12 mouse cellular contexts compared by ENCODE assay signal in genomic region chr4:118548130-118548480, GRCm38 (mm10). TPM values are rescaled to one million over a fixed set of nuclear protein-coding genes. Genes with fewer than 3 reads are reported as not detected.
DNase-seq lines count a peak whose midpoint lies in the region; ATAC-seq and TF ChIP-seq lines count a peak whose summit lies in the region.
"Not testable (repeated sequence)": the region's sequence is repeated elsewhere in the genome, so short reads cannot be mapped to it uniquely, and the experiment has no call there.
"Had no signal": no experiment of that assay in that cellular context is flagged by ENCODE, and none has a peak within 500 bp of the region (broad histone marks: within the 10 kb centered on the region; RNA-seq: fewer than 3 reads in every experiment).

No protein-coding gene starts in this region.

- H3K36me3 ChIP-seq in MEL (ENCODE audit: control insufficient read depth in 1 of 2, insufficient read depth in 2 of 2, low read length in 2 of 2); embryonic facial prominence, embryonic 11.5 days (replicated peaks; ENCODE audit: control insufficient read depth, insufficient read depth, low read depth, low read length): not testable (repeated sequence)

- not testable (repeated sequence) for ATAC-seq in embryonic facial prominence, embryonic 11.5 days (replicated peaks; ENCODE audit: insufficient number of reproducible peaks, low FRiP score, low TSS enrichment, low read depth)
- peak; percentile 58 for ATAC-seq in granulocyte monocyte progenitor cell, adult 5-6 weeks (replicated peaks; ENCODE audit: poor library complexity, severe bottlenecking)

- not testable (repeated sequence) for H3K27me3 ChIP-seq in MEL (ENCODE audit: control insufficient read depth in 1 of 2, insufficient read depth in 2 of 2, low read length in 2 of 2); embryonic facial prominence, embryonic 11.5 days (ENCODE audit: control insufficient read depth, insufficient read depth, low read length)

- not testable (repeated sequence) for H3K4me2 ChIP-seq in embryonic facial prominence, embryonic 11.5 days (ENCODE audit: low read depth, low read length)

- not testable (repeated sequence) for H3K4me3 ChIP-seq in MEL (ENCODE audit: control insufficient read depth in 1 of 2, insufficient read depth in 1 of 2, low read depth in 2 of 2, low read length in 2 of 2); embryonic facial prominence, embryonic 11.5 days (ENCODE audit: low read depth, low read length)

- not testable (repeated sequence) for H3K79me2 ChIP-seq in MEL (ENCODE audit: control insufficient read depth, insufficient read depth, low read length, poor library complexity)

- not testable (repeated sequence) for TF ChIP-seq CTCF in MEL (IDR thresholded peaks at IDR 0.05 in 2 of 3, conservative IDR thresholded peaks at IDR 0.05 in 1 of 3; ENCODE audit: control insufficient read depth in 1 of 3, insufficient read depth in 1 of 3, low read depth in 2 of 3, low read length in 3 of 3, poor library complexity in 1 of 3, severe bottlenecking in 1 of 3)

- H3K9ac ChIP-seq in MEL (ENCODE audit: control insufficient read depth, low read depth, low read length, poor library complexity, severe bottlenecking); embryonic facial prominence, embryonic 11.5 days (replicated peaks; ENCODE audit: low read length): not testable (repeated sequence)

- WGBS in embryonic facial prominence, embryonic 11.5 days: 86% methylated on average over 10 of the region's 10 CpGs

- not testable (repeated sequence) for TF ChIP-seq POLR2A in MEL (IDR thresholded peaks at IDR 0.05; ENCODE audit: control insufficient read depth in 1 of 2, insufficient read depth in 1 of 2, low read depth in 1 of 2, low read length in 2 of 2, poor library complexity in 1 of 2)

- H3K27ac ChIP-seq in MEL (ENCODE audit: control insufficient read depth, low read depth, low read length); embryonic facial prominence, embryonic 11.5 days (replicated peaks; ENCODE audit: low read depth, low read length): not testable (repeated sequence)

- TF ChIP-seq RAD21 in MEL (IDR thresholded peaks at IDR 0.05; ENCODE audit: low read depth, low read length): not testable (repeated sequence)

- not testable (repeated sequence) for TF ChIP-seq EP300 in MEL (IDR thresholded peaks at IDR 0.05; ENCODE audit: low read depth in 1 of 2, low read length in 2 of 2)

- not testable (repeated sequence) for H3K4me1 ChIP-seq in MEL (ENCODE audit: control insufficient read depth in 1 of 2, insufficient read depth in 2 of 2, low read length in 2 of 2); embryonic facial prominence, embryonic 11.5 days (ENCODE audit: control insufficient read depth, insufficient read depth, low read length)

- H3K9me3 ChIP-seq in MEL (replicated peaks; ENCODE audit: insufficient read depth, low read length); embryonic facial prominence, embryonic 11.5 days (replicated peaks; ENCODE audit: control insufficient read depth, low read length): not testable (repeated sequence)

- peak; percentile 32 for DNase-seq in MEL (ENCODE audit: low read depth, low spot score)
- DNase-seq in c-Kit-negative CD71-positive TER-119-positive erythroid progenitor cells, embryonic 14.5 days (ENCODE audit: low read depth, low spot score): peak; percentile 63
- DNase-seq in embryonic facial prominence, embryonic 11.5 days (ENCODE audit: low spot score): peak; percentile 64
- peak; percentile 55 for DNase-seq in kidney, postnatal 14 days
- peak; percentile 9 for DNase-seq in lung, postnatal 14 days
- peak; percentile 39 for DNase-seq in retina, postnatal 7 days (ENCODE audit: low read depth, low spot score)
- peak; percentile 28 for DNase-seq in thymus, postnatal 25 days

RNA-seq across cellular contexts. Expression of gene Tmem125, which starts 4.3 kb away (rescaled TPM):
- 1.5 and 1.8 TPM in 2 replicates for total RNA-seq in MEL (2012; rRNA removed)
- polyA plus RNA-seq in MEL (2012; ENCODE audit: insufficient read depth in 1 of 2, insufficient read length in 2 of 2, low read depth in 1 of 2, low replicate concordance in 2 of 2, missing spikeins in 1 of 2): 1 to 10 TPM in 1 of 2 experiments, not detected in 1; 3.2 TPM
- polyA plus RNA-seq in embryonic facial prominence, embryonic 11.5 days (2014; fragmentation: Nextera tagmentation; extraction: Ambion mirVana): 0.90 and 1.4 TPM in 2 replicates
- total RNA-seq in granulocyte monocyte progenitor cell, adult 5-6 weeks (2014; fragmentation: Nextera tagmentation): not detected in 2 replicates
- 0.82 TPM in 1 of 2 replicates, not detected in the other for total RNA-seq in granulocyte monocyte progenitor cell, adult 5-6 weeks (2017)
- total RNA-seq: forebrain, postnatal 0 days had no signal
- polyA plus RNA-seq: G1E had no signal

RNA-seq across cellular contexts. Expression of gene 2610528J11Rik, which starts 21.3 kb away (rescaled TPM):
- total RNA-seq in MEL (2012; rRNA removed): not detected in 2 replicates
- polyA plus RNA-seq in MEL (2012; ENCODE audit: insufficient read depth in 1 of 2, insufficient read length in 2 of 2, low read depth in 1 of 2, low replicate concordance in 2 of 2, missing spikeins in 1 of 2): not detected
- 2.5 and 3.1 TPM in 2 replicates for polyA plus RNA-seq in embryonic facial prominence, embryonic 11.5 days (2014; fragmentation: Nextera tagmentation; extraction: Ambion mirVana)
- not detected in 2 replicates for total RNA-seq in granulocyte monocyte progenitor cell, adult 5-6 weeks (2014; fragmentation: Nextera tagmentation)
- total RNA-seq in granulocyte monocyte progenitor cell, adult 5-6 weeks (2017): not detected in 2 replicates
- total RNA-seq: forebrain, postnatal 0 days; G1E; left cerebral cortex, postnatal 10 days had no signal
- polyA plus RNA-seq: forebrain, postnatal 0 days; G1E; neural tube, embryonic 15.5 days had no signal

RNA-seq across cellular contexts. Expression of gene Tie1, which starts 58.2 kb away (rescaled TPM):
- total RNA-seq in MEL (2012; rRNA removed): not detected in 2 replicates
- under 1 TPM in 1 of 2 experiments, not detected in 1; 0.03 TPM for polyA plus RNA-seq in MEL (2012; ENCODE audit: insufficient read depth in 1 of 2, insufficient read length in 2 of 2, low read depth in 1 of 2, low replicate concordance in 2 of 2, missing spikeins in 1 of 2)
- polyA plus RNA-seq in embryonic facial prominence, embryonic 11.5 days (2014; fragmentation: Nextera tagmentation; extraction: Ambion mirVana): 8.9 and 11.8 TPM in 2 replicates
- 3.9 and 7.2 TPM in 2 replicates for total RNA-seq in granulocyte monocyte progenitor cell, adult 5-6 weeks (2014; fragmentation: Nextera tagmentation)
- total RNA-seq in granulocyte monocyte progenitor cell, adult 5-6 weeks (2017): 4.3 and 4.5 TPM in 2 replicates

Comparison
In these comparisons a context has a peak if more than half of its experiments do, and no peak if none do; other contexts are left out.
1. DNase-seq: peak in every context shown above with its lines; median percentile 64 in embryonic facial prominence, embryonic 11.5 days; 63 in c-Kit-negative CD71-positive TER-119-positive erythroid progenitor cells, embryonic 14.5 days; 55 in kidney, postnatal 14 days; 39 in retina, postnatal 7 days; 32 in MEL; 28 in thymus, postnatal 25 days; 9 in lung, postnatal 14 days.